Comparison of ENCODE assay signal across 12 mouse cellular contexts in the genomic region with DNA sequence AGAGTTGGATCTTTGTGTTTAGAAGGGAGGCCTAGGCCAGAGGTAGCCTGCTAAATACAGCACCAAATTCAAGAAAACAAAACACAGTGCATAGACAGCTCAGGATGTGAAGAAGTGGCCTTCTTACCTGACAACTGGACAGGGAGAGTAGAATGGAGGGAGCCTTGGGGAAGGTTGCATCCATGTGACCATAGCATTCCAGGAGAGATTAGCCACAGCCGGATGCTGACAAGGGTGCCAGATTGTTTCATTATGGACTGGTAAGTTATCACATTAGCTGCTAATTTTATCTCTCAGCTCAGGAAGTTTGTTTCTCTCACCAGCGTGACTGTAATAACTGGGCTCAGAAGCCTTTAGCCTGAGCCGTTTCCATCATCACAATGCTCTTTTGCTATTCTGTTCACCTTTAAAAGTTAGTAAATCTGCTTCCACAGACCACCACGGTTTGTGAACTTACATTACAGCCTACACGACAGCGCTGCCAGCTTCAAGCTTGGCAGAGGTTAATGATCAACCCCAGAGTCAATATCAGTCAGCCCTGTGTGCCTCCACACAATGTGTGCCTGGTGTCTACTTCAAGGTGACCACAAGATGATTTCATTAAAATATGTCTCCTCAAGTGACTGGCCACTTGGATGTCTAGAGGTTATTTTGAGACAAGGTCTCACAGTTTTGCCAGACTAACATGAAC.
DNase-seq lines count a peak whose midpoint lies in the region; ATAC-seq lines count a peak whose summit lies in the region.
"Had no signal": no experiment of that assay in that cellular context is flagged by ENCODE, and none has a peak within 500 bp of the region (broad histone marks: within the 10 kb centered on the region; RNA-seq: fewer than 3 reads in every experiment).

No protein-coding gene starts in this region.

- peaks cover 55% of the 10 kb centered on the region for H3K36me3 ChIP-seq in heart, embryonic 15.5 days
- H3K36me3 ChIP-seq in kidney, embryonic 15.5 days, result peaks cover 87% of the 10 kb centered on the region
- H3K36me3 ChIP-seq: neural tube, embryonic 13.5 days had no signal

- H3K4me1 ChIP-seq in heart, embryonic 15.5 days (replicated peaks), result peaks cover 27% of the 10 kb centered on the region
- peaks cover 5% of the 10 kb centered on the region; the same call in 1 of the 2 replicates for H3K4me1 ChIP-seq in kidney, embryonic 15.5 days
- H3K4me1 ChIP-seq: hindbrain, embryonic 10.5 days; neural tube, embryonic 13.5 days had no signal

- DNase-seq in heart, adult 8-10 months (ENCODE audit: low spot score), result peak; percentile 41
- no peak for DNase-seq in heart, postnatal 14 days
- peak; percentile 51 for DNase-seq in lung, postnatal 25 days (ENCODE audit: low spot score)
- no peak for DNase-seq in right cerebral cortex, postnatal 36 days (ENCODE audit: low spot score in 2 of 2)
- DNase-seq in urinary bladder, postnatal 36 days (ENCODE audit: low spot score in 2 of 2), result no peak
- no peak for DNase-seq in urinary bladder, postnatal 4 days (ENCODE audit: low spot score in 2 of 2)
- DNase-seq: cerebellum, adult 9-11 months; left cerebral cortex, postnatal 4 days had no signal

- no peaks in the 10 kb centered on the region for H3K27me3 ChIP-seq in heart, embryonic 15.5 days
- no peaks in the 10 kb centered on the region for H3K27me3 ChIP-seq in kidney, embryonic 15.5 days
- H3K27me3 ChIP-seq: neural tube, embryonic 13.5 days had no signal

- H3K4me2 ChIP-seq in heart, embryonic 15.5 days, result peak overlapping the region; percentile 16; the same call in 1 of the 2 replicates
- no peak overlapping the region for H3K4me2 ChIP-seq in kidney, embryonic 15.5 days
- H3K4me2 ChIP-seq: neural tube, embryonic 13.5 days had no signal

- H3K27ac ChIP-seq in heart, embryonic 15.5 days, result peak overlapping the region; percentile 76
- H3K27ac ChIP-seq in kidney, embryonic 15.5 days, result peak overlapping the region; percentile 45
- H3K27ac ChIP-seq: hindbrain, embryonic 10.5 days; neural tube, embryonic 13.5 days had no signal

- H3K9ac ChIP-seq in heart, embryonic 15.5 days, result no peak overlapping the region
- H3K9ac ChIP-seq in kidney, embryonic 15.5 days, result no peak overlapping the region
- H3K9ac ChIP-seq: neural tube, embryonic 13.5 days had no signal

- ATAC-seq in heart, embryonic 15.5 days (replicated peaks; ENCODE audit: insufficient number of reproducible peaks, insufficient read depth, low FRiP score, low read depth), result no peak
- ATAC-seq in kidney, embryonic 15.5 days (replicated peaks; ENCODE audit: low FRiP score), result peak; percentile 77; the same call in 1 of the 2 replicates

- 35% methylated on average over 6 of the region's 6 CpGs for WGBS in heart, embryonic 15.5 days
- WGBS in kidney, embryonic 15.5 days, result 65% methylated on average over 6 of the region's 6 CpGs

- no peak overlapping the region for H3K4me3 ChIP-seq in heart, embryonic 15.5 days
- H3K4me3 ChIP-seq in kidney, embryonic 15.5 days (replicated peaks), result no peak overlapping the region
- H3K4me3 ChIP-seq: hindbrain, embryonic 10.5 days; neural tube, embryonic 13.5 days had no signal

- intact Hi-C loops in heart, postnatal 14 days (cut with DNase I), result no loop called here

- no peaks in the 10 kb centered on the region for H3K9me3 ChIP-seq in heart, embryonic 15.5 days (replicated peaks)
- H3K9me3 ChIP-seq in kidney, embryonic 15.5 days (replicated peaks), result no peaks in the 10 kb centered on the region
- H3K9me3 ChIP-seq: hindbrain, embryonic 10.5 days; neural tube, embryonic 13.5 days had no signal

Comparison
In these comparisons a context has a peak if more than half of its experiments do, and no peak if none do; other contexts are left out.
1. DNase-seq: peak in heart, adult 8-10 months (single experiment) and lung, postnatal 25 days (single experiment); none in heart, postnatal 14 days (0 of 2), right cerebral cortex, postnatal 36 days (0 of 2), urinary bladder, postnatal 36 days (0 of 2) and urinary bladder, postnatal 4 days (0 of 2).